Mouse (Mus musculus): ENCODE data around the gene Lyrm9.

Gene Lyrm9

DNA sequence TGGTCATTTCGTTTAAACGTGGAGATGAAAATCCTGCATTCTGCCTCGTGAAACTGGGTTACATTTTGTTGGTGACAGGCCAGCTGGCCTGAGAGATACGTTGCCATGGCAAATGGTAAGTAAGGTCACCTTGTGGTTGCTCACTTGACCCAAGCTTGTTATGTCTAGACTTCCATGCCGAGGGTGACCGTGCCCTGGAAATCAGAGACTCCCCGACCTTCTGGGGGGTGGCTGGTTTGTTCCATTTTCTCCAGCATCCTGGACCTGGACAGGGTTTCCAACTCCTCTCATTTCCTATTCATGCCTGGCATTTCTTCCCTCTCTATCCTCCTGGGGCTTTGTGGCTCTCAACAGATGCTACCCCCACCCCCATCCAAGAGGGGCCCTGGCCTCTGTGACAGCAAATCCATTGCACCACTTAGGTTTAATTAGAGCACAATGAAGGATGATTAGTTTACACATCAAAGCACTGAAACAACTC, 11.9 kb upstream of the Lyrm9 start:
- DNase-seq (ENCODE audit: low spot score in 2 of 2) = no peak

DNA sequence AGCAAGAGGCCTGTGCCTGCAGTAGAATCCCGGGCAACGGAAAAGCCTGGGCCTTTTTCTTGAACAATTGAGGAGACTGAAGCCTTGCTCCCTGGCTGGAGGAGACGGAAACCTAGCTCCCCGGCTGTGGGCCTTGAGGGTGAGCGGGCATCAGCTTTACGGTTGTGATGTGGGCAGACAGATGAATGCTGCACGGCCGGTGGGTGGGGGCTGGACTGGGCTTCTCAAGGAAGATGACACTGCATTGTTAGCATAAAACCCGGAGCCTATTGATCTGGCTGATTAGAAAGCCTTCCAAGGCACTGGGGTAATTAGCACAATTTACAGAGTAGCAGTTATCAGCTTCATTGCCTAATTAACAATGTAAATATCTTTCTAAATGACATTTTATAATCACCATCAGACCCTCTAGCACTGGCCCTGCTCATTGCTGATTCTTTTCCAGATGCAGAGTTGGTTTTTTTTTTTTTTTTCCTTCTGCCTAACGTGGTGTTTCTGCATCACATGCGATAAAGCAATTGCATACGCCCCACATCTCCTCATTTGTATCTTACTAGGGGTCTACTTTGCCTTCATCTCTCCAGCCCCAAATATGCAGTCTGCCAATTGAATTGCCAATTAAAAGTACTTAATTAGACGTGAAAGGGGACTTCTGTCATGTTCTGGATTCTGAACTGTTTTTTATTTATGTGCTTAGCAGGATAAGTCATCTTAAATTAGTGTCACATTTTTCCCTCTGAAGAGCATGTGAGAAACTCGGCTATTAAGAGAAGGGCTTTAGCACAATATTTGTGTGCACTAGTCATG, 10.2 kb upstream of the Lyrm9 start:
- DNase-seq (ENCODE audit: low spot score in 2 of 2) = no peak

DNA sequence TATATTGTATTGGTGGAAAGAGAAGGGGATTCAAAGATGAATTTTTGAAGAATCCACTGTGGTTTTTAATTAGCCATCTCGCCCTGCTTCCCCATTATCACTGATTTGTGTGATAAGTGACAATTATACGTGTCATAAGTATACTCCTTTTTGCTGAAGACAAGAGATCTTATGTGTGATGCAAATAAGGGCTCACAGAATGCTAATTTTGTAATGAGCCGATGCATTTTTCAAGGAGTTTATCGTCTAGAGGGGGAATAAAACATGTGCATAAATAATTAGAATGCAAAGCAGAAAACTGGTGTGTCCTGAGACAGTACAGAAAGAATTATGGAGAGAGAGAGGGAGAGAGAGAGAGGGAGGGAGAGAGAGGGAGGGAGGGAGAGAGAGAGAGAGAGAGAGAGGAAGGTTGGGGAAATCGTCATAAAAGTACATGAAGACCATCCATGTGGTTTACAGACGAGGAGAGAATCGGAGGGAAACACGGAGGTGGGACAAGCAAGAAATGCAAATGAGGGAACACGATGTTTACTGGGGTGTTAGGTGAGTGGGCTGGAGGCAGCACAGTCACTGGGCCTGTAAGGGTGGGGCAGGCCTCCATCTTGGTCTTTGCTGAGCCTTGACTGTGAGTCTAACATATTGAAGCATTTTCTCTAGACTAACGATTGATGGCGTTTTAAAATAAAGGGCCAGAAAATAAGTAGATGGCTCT, 8.9 kb upstream of the Lyrm9 start:
- DNase-seq (ENCODE audit: low spot score in 2 of 2) = no peak

DNA sequence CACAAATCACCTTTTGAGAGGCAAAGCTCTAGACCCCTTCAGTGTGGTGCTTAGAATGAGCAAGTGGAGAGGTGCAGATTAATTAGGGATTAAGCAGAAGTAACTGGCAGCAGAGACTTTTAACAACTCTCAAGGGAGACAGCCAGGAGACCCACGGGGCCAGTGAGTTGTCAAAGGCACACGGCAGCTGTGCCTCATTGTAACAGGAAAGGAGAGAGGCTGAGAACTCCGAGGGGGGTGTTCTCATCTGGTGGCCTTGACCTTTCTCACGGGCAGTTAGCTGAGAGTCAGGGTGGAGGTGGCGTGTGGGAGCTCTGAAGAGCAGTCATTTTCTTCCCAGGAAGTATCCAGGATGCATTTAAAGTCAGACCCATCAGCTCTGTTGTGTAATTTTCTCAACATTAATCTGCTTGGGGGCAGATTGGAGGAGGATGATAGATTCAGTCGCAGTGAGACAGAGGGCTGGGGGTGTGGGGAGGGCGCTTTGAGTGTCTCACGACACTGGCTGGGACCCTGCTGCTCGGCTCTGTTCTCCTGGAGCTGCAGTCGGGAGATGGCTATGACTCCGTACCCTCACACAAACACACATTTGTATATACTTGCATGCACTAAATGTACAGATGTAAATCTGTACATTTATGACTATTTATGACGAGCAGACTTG, 5.9 kb upstream of the Lyrm9 start:
- DNase-seq (ENCODE audit: low spot score in 2 of 2) = no peak

DNA sequence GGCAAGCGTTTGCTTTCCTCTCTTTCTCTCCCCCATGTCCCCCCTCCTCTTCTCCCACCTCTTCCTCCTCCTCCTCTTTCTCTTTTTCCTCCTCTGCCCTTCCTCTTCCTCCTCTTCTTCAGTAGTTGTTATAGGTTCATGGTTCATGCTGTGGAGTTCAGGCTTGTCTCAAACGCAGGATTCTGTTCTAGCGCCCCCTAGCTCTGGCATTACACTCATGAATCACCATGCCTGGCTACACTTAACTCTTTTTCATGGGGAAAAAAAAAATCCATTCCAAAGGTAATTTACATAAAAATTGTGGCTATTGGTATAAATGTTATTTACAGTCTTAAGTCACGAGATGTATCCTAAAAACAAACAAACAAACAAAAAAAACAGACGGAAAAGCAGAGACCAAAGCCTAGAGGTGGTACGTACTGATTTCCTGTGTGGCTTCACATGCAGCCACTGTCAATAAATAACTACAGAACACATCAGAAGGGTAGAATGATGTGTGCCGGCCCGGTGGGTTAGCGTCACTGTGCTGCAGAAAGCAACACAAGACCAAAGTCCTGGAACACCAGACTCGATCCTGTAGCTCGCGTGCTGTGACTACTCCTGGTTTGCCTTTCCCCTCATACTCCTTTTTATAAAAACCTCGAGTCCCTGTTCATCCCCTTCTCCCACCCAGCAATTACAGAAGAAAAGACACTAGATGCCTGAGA, 3.4 kb upstream of the Lyrm9 start:
- DNase-seq (ENCODE audit: low spot score in 2 of 2) = no peak

DNA sequence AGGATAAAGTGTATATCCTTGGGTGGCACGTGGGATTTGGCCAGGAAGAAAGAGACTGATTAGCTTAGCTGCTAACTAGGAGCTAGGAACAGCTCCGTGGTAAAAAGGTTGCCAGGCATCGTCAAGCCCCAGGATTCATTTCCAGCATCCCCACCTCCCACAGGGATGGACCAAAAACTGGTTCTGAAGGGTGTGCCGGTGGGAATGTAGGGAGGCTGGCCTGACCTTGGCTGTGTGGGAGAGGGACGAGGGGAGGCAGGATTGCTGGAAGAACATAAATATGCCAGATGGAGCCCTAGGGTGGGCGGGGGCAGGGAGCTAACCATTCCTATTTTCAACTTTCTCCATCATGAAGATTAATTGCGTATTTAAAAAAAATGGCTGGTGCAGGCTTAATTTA, 1.2 kb downstream of the Lyrm9 start:
- DNase-seq (ENCODE audit: low spot score in 2 of 2) = no peak

DNA sequence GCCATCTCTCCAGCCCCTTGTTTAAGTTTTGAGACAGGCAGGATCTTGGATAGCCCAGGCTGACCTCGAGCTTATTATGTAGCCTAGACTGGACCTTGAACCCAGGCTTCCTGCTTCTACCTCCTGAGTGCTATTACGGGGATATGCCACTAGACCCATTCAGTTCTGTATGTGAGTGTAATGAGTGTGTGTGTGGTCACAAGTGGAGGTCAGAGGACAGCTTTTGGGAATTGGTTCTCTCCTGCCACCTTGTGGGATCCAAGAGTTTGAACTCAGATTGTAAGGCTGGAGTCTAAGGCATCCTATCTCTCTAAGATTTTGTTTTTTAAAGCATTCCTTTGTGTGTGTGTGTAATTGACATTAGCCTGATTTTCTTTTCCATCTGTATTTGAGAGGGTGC, 2.0 kb downstream of the Lyrm9 start:
- no peak for DNase-seq (ENCODE audit: low spot score in 2 of 2)

DNA sequence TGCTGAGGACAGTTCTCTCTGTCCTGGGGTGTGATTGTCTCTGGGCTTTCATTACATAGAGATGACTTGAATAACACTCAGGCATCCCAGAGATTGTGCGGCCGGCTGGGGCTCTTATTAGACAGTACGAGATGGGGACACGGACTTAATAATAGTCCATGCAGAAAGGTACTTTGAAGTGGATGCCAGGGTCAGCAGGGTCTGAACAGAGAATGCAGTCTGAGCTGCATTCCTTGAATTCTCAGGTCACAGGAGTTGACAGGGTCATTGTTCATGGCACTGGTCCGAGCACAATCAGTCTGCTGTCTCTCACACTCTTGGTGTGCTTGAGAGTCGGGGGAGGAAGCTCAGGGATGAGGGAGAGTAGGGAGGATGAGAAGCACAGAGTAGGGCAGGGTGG, 3.0 kb downstream of the Lyrm9 start:
- no peak for DNase-seq (ENCODE audit: low spot score in 2 of 2)

DNA sequence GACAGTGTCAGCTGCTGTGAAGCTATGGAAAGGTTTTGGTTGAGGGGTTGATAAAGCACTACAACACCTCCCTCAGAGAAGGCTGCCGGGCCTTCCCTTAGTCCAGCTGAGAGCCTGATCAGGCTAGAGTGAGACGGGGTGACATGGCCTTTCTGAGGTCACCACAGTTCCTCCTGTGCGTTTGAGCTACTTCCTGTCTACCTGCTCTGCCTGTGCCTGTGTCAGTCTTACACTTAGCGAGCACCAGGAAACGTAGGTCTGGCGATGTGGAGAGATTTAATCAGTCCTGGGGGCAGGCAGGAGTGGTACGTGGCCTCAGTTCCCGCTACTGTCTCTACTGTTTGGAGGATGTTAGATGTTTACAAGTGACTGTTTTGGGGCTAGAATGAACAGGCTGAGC, 3.8 kb downstream of the Lyrm9 start:
- DNase-seq (ENCODE audit: low spot score in 2 of 2) = no peak

DNA sequence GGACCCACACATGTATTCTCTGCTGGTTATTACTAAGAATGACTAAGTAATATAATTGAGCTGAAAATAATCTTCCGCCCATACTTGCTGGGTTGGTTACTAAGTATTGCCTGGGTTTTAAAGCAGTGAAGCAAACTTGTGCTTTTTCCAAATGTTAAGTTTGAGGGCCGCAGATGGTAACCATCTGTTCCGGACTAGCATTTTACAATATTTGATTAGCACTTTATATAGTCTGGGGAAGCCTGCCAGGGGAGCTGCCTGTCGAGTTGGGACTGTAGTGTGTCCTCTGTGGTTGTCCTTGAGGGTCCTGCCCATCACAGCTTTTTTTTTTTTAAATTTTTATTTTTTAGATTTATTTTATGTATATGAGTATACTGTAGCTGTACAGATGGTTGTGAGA, 5.3 kb downstream of the Lyrm9 start:
- DNase-seq (ENCODE audit: low spot score in 2 of 2) = no peak

DNA sequence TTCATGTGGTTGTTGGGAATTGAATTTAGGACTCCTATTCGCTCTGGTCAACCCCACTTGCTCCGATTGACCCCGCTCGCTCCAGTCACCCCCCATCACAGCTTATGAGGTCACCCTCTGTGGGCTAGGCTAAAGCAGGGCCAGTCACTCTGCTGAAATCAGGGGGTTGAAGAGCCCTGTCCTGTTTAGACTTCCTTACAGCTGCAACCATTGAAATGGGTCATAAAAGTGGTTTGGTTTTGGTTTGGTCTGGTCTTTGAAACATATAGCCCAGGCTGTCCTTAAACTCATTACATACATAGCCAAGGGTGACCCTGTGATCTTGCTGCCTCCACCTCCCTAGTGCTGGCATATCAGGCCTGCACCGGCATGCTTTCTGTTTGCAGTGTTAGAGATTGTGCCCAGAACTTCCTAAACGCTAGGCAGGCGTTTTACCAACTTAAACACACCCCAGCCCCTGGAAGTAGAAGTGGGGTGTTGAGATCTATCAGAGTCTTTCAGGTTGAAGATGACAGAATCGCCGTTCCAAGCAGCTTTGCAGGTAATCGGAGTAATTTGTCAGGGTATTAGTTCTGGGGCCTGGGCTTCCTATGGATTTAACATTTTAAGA, 5.8 kb downstream of the Lyrm9 start:
- DNase-seq (ENCODE audit: low spot score in 2 of 2) = no peak

DNA sequence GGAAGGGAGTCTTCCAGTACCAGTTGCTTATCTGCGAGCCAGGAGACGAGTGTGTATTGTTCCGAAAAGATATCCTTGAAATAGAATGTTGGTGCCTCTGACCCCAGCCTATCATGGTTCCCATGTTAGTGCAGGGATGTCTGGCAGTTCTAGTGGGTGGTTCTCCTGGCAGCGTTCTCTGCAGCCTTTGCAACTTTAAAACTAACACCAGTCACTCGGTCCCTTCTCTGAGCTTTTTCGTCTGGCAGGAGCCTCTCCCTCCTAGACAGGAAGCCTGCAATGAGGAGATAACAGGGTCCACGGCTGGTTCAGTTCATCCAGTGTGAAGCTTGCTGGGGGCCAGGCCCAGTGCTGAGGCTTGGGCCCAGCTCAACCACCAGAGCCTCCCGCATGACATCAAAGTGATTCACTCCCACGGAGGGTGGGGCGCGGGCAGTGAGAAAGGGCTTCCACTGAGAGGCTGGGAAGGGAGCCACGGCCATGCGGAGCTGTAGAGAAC, 6.5 kb downstream of the Lyrm9 start:
- peak; percentile 74 to 86 for DNase-seq (ENCODE audit: low spot score in 2 of 2)

DNA sequence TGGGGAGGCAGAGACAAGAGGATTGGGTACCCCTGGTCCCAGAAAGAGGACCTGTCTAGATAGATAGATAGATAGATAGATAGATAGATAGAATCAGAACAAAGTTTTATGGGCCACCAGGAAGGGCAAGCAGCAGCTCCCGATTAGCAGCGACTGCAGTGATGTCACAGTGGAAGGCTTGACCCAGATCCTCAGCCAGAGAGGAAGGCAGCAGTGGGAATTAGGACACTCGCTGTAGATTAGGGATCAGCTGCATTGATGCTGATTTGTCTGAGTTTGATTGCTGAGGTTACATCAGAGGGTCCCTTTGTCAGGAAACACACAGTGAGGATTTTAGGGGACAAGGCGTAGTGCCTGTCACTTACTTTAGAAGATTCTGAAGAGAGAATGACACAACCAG, 10.1 kb downstream of the Lyrm9 start:
- DNase-seq (ENCODE audit: low spot score in 2 of 2) = no peak

DNA sequence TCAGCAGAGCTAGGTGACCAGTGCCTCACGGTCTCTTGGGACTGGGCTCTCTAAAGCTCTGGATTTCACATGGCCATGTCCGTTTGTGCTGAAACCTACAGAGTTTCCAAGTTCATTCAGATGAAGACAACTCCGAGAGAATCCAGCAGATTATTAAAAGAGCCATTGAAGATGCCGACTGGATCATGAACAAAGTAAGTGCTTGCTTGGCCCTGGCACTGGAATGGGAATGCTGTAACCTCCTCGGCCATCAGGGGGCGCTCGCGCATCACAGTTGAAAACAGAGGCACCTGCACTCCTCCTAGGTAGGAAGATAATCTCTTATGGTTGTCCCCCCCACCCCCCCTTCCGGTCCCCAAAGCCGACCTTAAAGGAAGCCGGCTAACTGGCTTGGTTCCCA, 11.6 kb downstream of the Lyrm9 start:
- no peak for DNase-seq (ENCODE audit: low spot score in 2 of 2)

DNA sequence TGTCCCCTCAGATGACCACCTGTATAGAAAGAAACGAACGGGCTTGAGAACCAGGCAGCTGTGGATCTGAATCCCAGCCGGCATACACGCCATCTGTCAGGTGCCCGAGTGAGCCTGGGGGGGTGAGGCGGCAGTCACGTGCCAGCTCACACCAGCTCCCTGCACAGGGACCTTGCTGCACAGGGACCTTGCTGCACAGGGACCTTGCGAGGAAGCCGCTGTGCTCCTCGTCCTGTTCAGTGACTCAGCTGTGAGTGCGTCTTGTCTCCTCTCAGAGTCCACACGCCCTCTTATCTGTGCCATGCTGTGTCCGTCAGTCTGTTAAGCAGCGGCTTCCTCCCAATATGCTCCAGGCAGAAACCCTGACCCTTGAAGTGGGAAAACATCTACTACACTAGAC, 13.1 kb downstream of the Lyrm9 start:
- no peak for DNase-seq (ENCODE audit: low spot score in 2 of 2)

DNA sequence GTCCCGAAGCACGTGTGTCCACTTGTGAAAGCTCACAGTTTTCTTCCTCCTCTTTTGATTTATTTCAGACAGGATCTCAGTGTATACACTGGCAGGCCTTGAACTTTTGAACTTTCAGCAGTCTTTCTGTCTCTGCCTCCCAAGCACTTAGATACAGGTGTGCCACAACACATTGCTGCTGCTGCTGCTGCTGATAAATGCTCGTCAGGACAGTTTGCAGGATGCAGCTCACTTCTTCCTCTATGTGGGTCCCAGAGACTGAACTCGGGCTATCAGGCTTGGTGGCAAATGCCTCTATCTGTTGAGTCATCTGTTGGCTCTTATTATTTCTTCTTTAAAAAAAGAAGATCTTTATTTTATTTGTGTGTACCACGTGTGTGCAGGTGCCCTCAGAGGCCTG, 13.8 kb downstream of the Lyrm9 start:
- no peak for DNase-seq (ENCODE audit: low spot score in 2 of 2)

DNA sequence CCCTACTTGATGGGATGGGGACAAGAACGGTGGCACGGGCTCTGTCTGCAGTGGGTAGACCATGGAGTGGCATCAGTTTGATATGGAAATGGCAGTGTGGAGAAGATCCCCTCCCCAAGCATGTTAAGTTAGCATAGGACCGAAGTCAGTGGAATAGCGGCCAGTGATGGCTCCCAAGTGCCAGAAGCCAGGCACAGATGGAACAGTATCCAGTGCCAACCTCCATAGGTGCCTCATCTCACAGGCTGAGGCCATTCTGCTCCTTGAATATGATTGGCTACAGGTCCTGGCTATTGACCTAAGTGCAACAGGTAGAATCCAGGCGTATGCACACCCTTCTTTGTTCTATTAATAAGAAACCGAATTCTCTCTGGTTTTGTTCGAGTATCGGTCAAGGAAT, 15.6 kb downstream of the Lyrm9 start:
- no peak for DNase-seq (ENCODE audit: low spot score in 2 of 2)

DNA sequence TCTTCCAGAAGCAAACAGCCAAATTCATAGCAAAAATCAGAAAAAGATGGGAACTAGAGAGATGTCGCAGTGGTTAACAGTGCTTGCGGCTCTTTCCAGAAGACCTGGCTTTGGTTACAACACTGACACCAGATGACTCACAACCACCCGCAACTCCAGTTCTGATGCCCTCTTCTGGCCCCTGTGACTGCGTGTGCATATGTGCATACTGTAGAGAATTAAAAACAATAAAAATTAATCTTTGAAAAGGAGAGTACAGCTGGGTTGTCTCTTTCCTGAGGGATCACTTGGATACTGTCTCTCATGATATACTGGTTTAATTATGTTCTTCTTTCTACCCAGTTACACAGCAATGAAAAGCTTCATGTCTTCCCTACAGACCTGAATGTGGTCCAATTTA, 20.2 kb downstream of the Lyrm9 start:
- no peak for DNase-seq (ENCODE audit: low spot score in 2 of 2)

DNA sequence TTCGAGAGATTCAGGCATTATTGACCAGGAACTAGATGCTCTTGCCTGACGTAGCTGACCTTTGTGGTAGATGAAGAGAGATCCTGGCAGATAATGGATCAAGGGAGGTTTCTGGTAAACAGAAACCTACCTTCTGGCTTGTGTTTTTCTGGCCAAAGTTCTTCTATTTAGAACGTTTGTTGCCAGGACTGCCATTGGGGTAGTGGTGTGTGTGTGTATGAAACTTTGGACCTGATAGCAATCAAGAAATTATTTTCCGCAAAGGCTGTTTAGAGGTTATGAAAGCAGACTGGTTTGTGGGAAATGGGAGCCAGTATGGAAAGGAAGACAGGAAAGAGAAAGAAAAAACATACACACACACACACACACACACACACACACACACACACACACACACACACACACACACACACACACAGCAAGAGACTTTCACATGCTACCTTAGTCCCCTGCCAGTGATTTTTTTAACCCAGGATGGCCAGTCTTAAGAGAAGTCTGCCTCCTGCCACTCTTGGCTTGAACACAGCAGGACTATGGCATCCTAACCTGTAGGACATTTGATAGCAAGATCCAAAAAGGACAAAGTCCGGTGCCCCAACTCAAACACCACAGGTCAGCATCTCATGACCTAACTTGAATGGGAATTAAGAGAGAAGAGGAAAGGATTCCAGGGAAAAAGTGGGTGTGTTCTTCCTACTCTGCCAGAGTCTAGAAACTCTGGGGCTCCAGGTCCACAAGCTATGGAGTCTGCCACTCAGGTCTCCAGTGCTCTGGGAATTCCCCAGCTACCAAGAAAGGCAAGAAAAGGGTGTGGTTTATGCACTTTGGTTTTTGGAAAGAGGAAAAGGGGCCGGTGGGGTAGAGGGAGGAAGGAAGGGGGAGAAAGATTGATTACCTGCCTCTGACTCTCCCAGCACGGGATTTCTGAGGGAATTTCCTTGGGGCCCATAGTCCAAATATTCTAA, 21.8 kb downstream of the Lyrm9 start:
- no peak for DNase-seq (ENCODE audit: low spot score in 2 of 2)

DNA sequence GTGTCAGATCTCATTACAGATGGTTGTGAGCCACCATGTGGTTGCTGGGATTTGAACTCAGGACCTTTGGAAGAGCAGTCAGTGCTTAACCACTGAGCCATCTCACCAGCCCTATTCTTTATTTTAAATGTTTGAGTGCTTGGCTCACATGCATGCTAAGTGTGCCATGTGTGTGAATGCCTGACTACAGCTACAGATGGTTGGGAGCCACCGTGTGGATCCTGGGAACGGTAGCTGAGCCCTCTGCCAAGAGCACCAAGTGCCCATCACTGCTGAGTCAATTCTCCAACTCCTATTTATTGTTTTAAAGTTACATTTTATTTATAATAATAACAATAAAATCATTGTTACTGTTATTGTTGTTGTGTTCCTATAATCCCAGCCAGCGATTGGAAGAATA, 23.5 kb downstream of the Lyrm9 start:
- no peak for DNase-seq (ENCODE audit: low spot score in 2 of 2)
